Mouse (Mus musculus) thymus, postnatal 36 days (tissue): ENCODE data around the gene Fam47e.

Experiments used
- DNase-seq, 2 experiments: peaks; one replicate each; pipeline ENCODE4 v3.0.0; 2022; ENCODE audit warnings: mixed read lengths in 2 of 2

The Fam47e gene

DNA sequence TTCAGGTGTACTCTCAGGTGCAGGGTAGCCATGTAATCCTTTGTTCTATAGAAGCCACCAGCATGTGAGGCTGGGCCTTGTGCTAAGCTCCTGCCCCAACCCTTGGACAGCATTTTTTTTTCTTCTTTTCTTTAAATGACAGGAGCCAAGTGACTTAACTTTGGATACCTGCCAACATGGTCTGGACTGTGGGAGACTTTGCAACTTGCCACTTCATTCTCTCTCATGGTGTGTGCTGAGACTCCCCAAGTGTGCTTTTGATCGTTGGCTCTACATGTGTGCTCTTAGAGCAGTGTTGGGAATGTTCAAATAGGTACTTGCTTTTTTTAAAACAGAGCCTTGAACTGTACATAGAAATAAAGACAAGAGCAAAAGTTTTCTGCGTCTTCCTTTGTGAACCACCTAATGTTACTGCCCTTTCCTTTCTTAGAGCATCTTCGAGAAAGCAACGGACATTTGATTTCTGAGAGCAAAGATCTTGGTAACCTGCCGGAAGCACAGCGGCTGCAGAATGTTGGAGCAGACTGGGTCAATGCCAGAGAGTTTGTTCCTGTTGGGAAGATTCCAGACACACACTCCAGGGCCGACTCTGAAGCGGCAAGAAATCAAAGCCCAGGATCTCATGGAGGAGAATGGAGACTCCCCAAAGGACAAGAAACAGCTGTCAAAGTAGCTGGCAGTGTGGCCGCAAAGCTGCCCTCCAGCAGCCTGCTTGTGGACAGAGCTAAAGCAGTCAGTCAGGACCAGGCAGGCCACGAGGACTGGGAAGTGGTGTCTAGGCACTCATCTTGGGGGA, 49.8 kb downstream of the Fam47e start:
- no peak for DNase-seq

DNA sequence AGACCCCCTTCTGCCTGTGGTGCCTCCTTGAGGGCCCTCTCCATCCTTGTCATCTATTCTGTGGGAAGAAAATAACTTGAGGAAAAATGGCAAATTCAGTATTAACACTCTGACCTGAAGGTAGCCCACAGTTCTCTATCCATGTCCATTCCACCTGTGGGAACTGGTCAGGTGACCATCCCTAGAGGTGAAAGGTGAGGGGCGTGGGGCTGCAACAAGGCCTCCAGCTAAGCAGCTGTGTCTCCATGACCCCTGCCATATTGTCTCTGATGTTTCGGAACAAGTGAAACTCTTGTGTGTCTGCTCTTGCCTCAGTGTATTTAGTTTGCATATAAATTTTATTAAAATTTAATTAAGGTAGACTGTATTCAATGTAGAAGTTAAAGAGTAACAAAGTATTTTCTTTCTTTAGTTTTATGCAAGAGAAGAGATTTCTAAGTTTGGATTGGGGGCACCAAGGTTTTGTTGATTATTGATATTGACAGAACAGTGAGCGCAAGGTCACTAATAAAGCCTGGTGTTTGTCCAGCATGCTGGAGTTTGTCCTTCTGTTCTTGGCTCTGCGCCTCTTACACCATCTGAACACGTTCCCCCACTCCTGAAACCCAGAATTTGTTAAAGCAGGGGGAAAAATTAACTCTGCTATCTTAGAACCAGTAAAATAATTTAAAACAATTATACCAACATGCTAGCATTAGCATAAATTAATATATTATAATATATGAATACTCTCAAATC, 52.8 kb downstream of the Fam47e start:
- DNase-seq: no peak

DNA sequence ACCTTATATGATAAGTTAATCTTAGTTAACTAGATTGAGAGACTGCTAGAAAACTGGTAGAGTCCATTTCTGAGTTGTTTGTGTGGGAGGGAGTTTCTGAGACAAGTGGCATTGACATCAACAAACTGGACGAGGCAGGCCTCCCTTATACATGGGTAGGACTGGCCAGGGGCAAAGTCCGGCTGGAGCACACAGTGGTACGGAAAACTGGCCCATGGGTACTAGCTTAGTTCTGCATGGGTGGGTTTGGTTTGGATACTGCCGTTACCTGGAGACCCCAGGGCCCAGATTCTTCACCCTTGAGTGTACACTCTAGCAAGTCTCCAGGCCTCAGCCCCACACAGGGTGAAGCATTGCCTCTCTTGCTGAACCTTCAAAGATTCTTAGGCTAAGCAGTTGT, 57.9 kb downstream of the Fam47e start:
- DNase-seq: no peak

DNA sequence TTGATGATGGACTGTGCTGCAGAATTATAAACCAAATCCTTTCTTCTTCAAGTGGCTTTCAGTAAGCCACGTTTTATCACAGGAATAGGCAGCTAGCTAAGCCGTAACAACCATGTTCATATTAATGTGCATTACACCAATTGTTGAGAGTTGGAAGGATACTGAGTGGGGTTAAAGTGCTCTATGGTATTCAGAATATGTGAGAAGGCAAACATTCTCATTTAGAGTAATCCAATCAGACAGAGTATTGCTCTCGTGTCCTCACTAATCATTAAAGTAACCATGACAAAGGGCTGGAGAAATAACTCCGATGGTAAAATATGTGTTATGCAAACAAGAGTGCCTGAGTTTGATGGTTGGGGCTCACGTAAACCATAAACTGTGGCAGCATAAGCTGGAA, 67.0 kb downstream of the Fam47e start:
- no peak for DNase-seq

DNA sequence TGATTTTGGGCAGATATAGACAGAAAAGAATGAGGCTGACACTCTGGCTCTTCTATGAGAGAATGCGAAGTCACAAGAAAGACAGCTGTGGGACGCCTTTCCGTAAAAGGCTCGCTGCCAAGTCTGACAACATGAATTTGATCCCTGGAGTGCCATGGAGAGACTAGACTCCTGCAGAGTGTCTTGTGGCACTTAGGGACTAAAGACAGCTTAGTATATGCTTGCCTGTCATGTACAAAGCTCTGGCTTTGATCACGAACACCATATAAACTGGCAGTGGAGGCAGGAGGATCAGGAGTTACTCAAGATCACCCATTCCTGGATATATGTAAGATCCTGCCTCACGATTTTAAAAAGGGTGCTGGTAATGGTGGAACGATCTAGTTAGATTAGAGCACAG, 73.0 kb downstream of the Fam47e start:
- no peak for DNase-seq

DNA sequence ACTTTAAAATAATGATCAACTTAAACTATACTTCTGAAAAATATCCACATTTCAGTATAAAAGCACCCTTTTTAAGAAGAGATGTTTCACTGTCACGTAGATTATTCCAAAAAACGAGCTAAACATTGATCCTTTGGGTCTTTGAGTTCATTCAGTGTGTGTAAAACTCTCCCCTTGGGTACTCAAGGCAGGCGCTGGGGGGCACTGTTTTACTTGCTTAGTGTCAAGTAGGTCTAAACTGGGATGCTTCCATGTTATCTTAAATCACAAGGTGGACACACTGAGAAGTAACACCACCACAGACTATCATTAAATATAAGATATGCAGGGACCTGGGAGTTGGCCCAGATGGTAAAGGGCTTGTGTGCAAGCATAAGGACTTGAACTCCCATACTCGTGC, 78.7 kb downstream of the Fam47e start:
- DNase-seq: no peak

DNA sequence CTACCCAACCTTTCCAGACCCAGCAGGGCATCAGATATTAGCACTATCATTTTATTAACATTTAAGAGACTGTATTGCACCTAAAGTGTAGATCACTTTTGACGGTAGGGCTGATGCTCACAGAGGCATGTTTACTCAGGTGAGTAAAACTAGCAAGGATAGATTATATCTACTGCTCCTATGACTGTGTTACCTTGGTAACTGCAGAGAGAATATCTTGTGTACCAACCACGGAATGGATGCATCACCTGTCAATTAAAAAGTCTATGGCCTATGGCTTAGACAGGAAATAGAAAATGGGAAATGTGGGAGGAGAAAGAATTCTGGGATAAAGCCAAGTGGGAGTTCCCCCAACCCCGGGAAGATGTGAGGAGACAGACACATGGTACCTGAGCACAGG, 80.0 kb downstream of the Fam47e start:
- no peak for DNase-seq

DNA sequence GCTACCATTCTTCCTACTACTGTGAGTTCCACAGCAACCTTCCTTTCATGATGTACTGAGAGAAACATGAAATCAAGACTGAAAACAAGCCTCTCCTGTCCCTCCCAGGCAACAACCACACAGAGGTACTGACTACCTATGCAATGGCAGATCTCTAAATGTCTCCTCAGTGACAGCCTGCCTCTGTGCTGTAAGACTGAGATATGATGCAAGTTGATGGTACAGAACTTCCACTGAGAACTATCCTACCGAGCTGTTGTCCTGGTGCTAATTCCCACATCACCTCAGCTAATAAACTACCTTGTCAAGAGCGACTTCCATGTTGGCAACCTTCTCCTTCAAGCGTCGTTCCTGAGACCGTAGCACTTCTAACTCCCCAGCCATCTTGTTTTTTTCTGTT, 81.0 kb downstream of the Fam47e start:
- DNase-seq: no peak

DNA sequence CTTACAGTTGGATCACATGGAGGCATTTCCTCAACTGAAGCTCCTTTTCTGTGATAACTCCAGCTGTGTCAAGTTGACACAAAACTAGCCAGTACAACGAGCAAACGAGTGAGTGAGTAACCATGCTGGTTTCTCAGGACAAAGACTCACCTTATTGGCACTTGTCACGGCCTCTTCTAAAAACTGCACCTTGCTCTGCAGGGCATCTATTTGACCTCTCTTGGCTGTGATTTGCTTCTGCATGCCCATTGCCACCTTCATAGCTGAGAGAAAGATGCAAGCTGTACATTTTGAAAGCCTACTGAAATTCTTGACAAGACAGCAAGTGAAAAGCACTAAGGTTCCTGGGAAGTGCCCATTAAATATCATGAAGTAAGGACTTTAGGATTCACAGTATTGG, 86.0 kb downstream of the Fam47e start:
- no peak for DNase-seq
